Comparison of ENCODE assay signal across 18 mouse cellular contexts in the genomic region with DNA sequence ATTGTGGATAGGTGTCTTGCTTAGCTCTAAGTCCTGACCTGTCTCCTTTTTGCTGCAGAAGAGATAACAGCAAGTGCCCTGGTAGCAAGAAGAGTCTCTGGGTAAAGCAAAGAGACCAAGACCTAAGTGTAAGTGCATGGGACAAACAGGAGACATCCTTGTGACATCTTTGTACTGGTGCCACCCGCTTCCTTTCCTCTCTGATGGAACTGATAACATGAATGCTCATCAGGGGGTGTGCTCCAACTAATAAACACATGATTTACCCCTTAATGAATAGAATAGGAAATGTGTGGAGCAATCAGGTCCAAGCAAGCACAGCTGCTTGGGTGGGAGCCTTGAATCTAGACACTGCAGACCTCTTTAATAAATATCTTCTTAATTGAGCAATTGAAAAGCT.
DNase-seq lines count a peak whose midpoint lies in the region; TF ChIP-seq lines count a peak whose summit lies in the region.
"Had no signal": no experiment of that assay in that cellular context is flagged by ENCODE, and none has a peak within 500 bp of the region (broad histone marks: within the 10 kb centered on the region; RNA-seq: fewer than 3 reads in every experiment).

No protein-coding gene starts in this region.

- no peak for TF ChIP-seq POLR2A in lung, adult 2 months (IDR thresholded peaks at IDR 0.05; ENCODE audit: borderline replicate concordance, extremely low read depth, low read depth, low read length)
- TF ChIP-seq POLR2A in brain, embryonic 14.5 days (IDR thresholded peaks at IDR 0.05; ENCODE audit: borderline replicate concordance, extremely low read depth, insufficient read depth, insufficient read length, poor library complexity, severe bottlenecking): no peak

- H3K4me1 ChIP-seq in lung, adult 2 months (ENCODE audit: control insufficient read depth, insufficient read depth, low read length): no peaks in the 10 kb centered on the region; the same call in 1 of the 2 replicates
- H3K4me1 ChIP-seq: embryonic facial prominence, embryonic 10.5 days; embryonic facial prominence, embryonic 12.5 days; forebrain, embryonic 15.5 days had no signal

- WGBS in lung, adult 2 months: 61% methylated on average over 1 of the region's 1 CpGs

- H3K27ac ChIP-seq in left cerebral cortex, adult 2 months: no peak overlapping the region
- H3K27ac ChIP-seq: embryonic facial prominence, embryonic 10.5 days; embryonic facial prominence, embryonic 12.5 days; forebrain, embryonic 13.5 days; forebrain, embryonic 15.5 days had no signal

- DNase-seq in lung, adult 18-20 months: peak; percentile 11 to 32
- no peak for DNase-seq in lung, postnatal 4 days
- peak; percentile 32 for DNase-seq in lung, postnatal 25 days (ENCODE audit: low spot score)
- no peak for DNase-seq in lung, adult 2 months
- peak; percentile 16 for DNase-seq in brain, embryonic 14.5 days (ENCODE audit: low read depth)
- no peak for DNase-seq in left cerebral cortex, adult 2 months (ENCODE audit: extremely low spot score in 1 of 2, low spot score in 2 of 2)
- DNase-seq: adrenal gland, adult 2 months; adrenal gland, postnatal 10 days; adrenal gland, postnatal 25 days; cerebellum, adult 11-12 months; cerebellum, adult 2 months; cerebellum, adult 9-10 months; cerebellum, postnatal 10 days; cerebellum, postnatal 25 days had no signal

- no peak overlapping the region for H3K4me3 ChIP-seq in lung, adult 2 months (replicated peaks; ENCODE audit: extremely low read depth, low read depth, low read length)
- no peak overlapping the region for H3K4me3 ChIP-seq in left cerebral cortex, adult 2 months
- H3K4me3 ChIP-seq: embryonic facial prominence, embryonic 10.5 days; embryonic facial prominence, embryonic 12.5 days; forebrain, embryonic 13.5 days; forebrain, embryonic 15.5 days had no signal

- intact Hi-C loops in left cerebral cortex, adult 2 months (cut with DNase I): no loop called here

- TF ChIP-seq CTCF in lung, adult 2 months (IDR thresholded peaks at IDR 0.05; ENCODE audit: insufficient read depth, low read length): no peak
- TF ChIP-seq CTCF in brain, embryonic 14.5 days (IDR thresholded peaks at IDR 0.05; ENCODE audit: borderline replicate concordance, extremely low read depth, insufficient read depth, insufficient read length): no peak
- TF ChIP-seq CTCF in left cerebral cortex, adult 2 months (IDR thresholded peaks at IDR 0.05): no peak

Comparison
In these comparisons a context has a peak if more than half of its experiments do, and no peak if none do; other contexts are left out.
1. DNase-seq: peak in lung, adult 18-20 months (2 of 2), lung, postnatal 25 days (single experiment) and brain, embryonic 14.5 days (single experiment); none in lung, postnatal 4 days (0 of 2), lung, adult 2 months (single experiment) and left cerebral cortex, adult 2 months (0 of 2).